Mouse (Mus musculus) liver, embryonic 16.5 days (tissue): ENCODE results near the gene Sycp3. TPM values are rescaled to one million over a fixed set of nuclear protein-coding genes. Genes with fewer than 3 reads are reported as not detected.

Experiments used
- ATAC-seq: fragments of 200-750 bp; cut with Nextera tagmentation; 2 replicates; pipeline ENCODE4 v1.8.0; 2017; ENCODE audit warnings: low read depth, mild to moderate bottlenecking, moderate number of reproducible peaks, moderate library complexity
- H3K27ac ChIP-seq: fragments of 300-500 bp; sonication (generic); 2 replicates; pipeline ENCODE4 v1.5.1; 2014; ENCODE audit warnings: mild to moderate bottlenecking, low read length
- H3K27me3 ChIP-seq: fragments of 300-500 bp; sonication (generic); 2 replicates; pipeline ENCODE4 v1.6.1; 2014; ENCODE audit warnings: low read depth, low read length, mixed read lengths; ENCODE audit not compliant: control insufficient read depth, insufficient read depth
- H3K36me3 ChIP-seq: fragments of 300-500 bp; sonication (generic); 2 replicates; pipeline ENCODE4 v1.6.1; 2014; ENCODE audit warnings: mild to moderate bottlenecking; ENCODE audit not compliant: control insufficient read depth, insufficient read depth
- H3K4me1 ChIP-seq: fragments of 300-500 bp; sonication (generic); 2 replicates; pipeline ENCODE4 v1.6.1; 2014; ENCODE audit warnings: low read depth, low read length, mixed read lengths; ENCODE audit not compliant: control insufficient read depth
- H3K4me2 ChIP-seq: fragments of 300-500 bp; sonication (generic); 2 replicates; pipeline ENCODE4 v1.6.1; 2014; ENCODE audit warnings: low read depth, low read length, mixed read lengths
- H3K4me3 ChIP-seq: fragments of 300-500 bp; sonication (generic); 2 replicates; pipeline ENCODE4 v1.5.1; 2014; ENCODE audit warnings: low read depth, mild to moderate bottlenecking, low read length
- H3K9ac ChIP-seq: fragments of 300-500 bp; sonication (generic); 2 replicates; pipeline ENCODE4 v1.6.1; 2014; ENCODE audit warnings: low read depth, low read length
- H3K9me3 ChIP-seq: fragments of 300-500 bp; sonication (generic); replicated peaks from 2 replicates; pipeline ENCODE4 v1.6.1; 2016; ENCODE audit warnings: low read length; ENCODE audit not compliant: control insufficient read depth
- WGBS: fragments of 180-500 bp; shearing (Covaris S2); extraction: QIAGEN DNeasy Blood & Tissue Kit; methylation state at CpG from one replicate; pipeline ENCODE4 v1.1.7; 2014; ENCODE audit not compliant: insufficient replicate concordance; 5-methylcytosine and 5-hydroxymethylcytosine counted together
- polyA plus RNA-seq: library from polyadenylated mRNA; unstranded; fragments of >200 nt; fragmentation: Nextera tagmentation; extraction: Ambion mirVana; gene quantifications from 2 replicates; pipeline ENCODE4 v1.2.1, GENCODE M21; 2015

Gene Sycp3
- polyA plus RNA-seq, result not detected in 2 replicates

- Histone ChIP-seq H3K4me2 (no peak within 1 kb of the TSS), H3K4me3 (no peak within 1 kb of the TSS), H3K9ac (no peak within 1 kb of the TSS), H3K9me3 (no peaks in the 10 kb centered on the region), H3K36me3 (no peaks in the 10 kb centered on the region), H3K27ac (no peak within 1 kb of the TSS), H3K4me1 (no peaks in the 10 kb centered on the region), H3K27me3 (no peaks in the 10 kb centered on the region)
- 81% methylated on average over 33 of the region's 33 CpGs for whole genome bisulfite sequencing
- no peak; the same call in 1 of the 2 replicates for ATAC-seq
Observed at GRCm38 (mm10) chr10:88459502-88459992, at the start of gene Sycp3. Gene Sycp3, plus strand, starts transcription at chr10:88459569.

- WGBS, result 31% methylated on average over 2 of the region's 2 CpGs
- no peak overlapping the region for H3K4me3 ChIP-seq
- ATAC-seq, result no peak
Observed at GRCm38 (mm10) chr10:88409751-88410150, 49.6 kb upstream of the Sycp3 start.

GRCm38 (mm10) chr10:88412290-88412995 lies 46.9 kb upstream of the Sycp3 start:
- Histone ChIP-seq H3K9ac (no peak overlapping the region), H3K9me3 (no peaks in the 10 kb centered on the region), H3K4me1 (no peaks in the 10 kb centered on the region), H3K4me2 (no peak overlapping the region), H3K36me3 (no peaks in the 10 kb centered on the region), H3K4me3 (no peak overlapping the region), H3K27me3 (no peaks in the 10 kb centered on the region), H3K27ac (no peak overlapping the region)
- no peak for ATAC-seq
- WGBS, result 75% methylated on average over 17 of the region's 17 CpGs

More at GRCm38 (mm10) chr10:88409751-88410150, 49.6 kb upstream of the Sycp3 start:
- H3K4me1 ChIP-seq, result no peaks in the 10 kb centered on the region
- no peak overlapping the region for H3K4me2 ChIP-seq
- H3K27me3 ChIP-seq, result no peaks in the 10 kb centered on the region
- no peak overlapping the region for H3K27ac ChIP-seq
- H3K9ac ChIP-seq, result no peak overlapping the region
- no peaks in the 10 kb centered on the region for H3K9me3 ChIP-seq
- H3K36me3 ChIP-seq, result no peaks in the 10 kb centered on the region

- Histone ChIP-seq H3K36me3 (no peaks in the 10 kb centered on the region), H3K9me3 (no peaks in the 10 kb centered on the region)
- no peak for ATAC-seq
Observed at GRCm38 (mm10) chr10:88417686-88418085, 41.7 kb upstream of the Sycp3 start.

GRCm38 (mm10) chr10:88420141-88420541 lies 39.2 kb upstream of the Sycp3 start:
- Histone ChIP-seq H3K4me3 (no peak overlapping the region), H3K36me3 (no peaks in the 10 kb centered on the region), H3K9me3 (no peaks in the 10 kb centered on the region), H3K9ac (no peak overlapping the region), H3K27me3 (no peaks in the 10 kb centered on the region), H3K4me2 (no peak overlapping the region), H3K27ac (no peak overlapping the region), H3K4me1 (no peaks in the 10 kb centered on the region)
- no peak for ATAC-seq
- 64% methylated on average over 11 of the region's 11 CpGs for WGBS

More at GRCm38 (mm10) chr10:88417686-88418085, 41.7 kb upstream of the Sycp3 start:
- Histone ChIP-seq H3K27ac (no peak overlapping the region), H3K9ac (no peak overlapping the region), H3K4me2 (no peak overlapping the region), H3K4me1 (no peaks in the 10 kb centered on the region), H3K4me3 (no peak overlapping the region), H3K27me3 (no peaks in the 10 kb centered on the region)
- WGBS, result 65% methylated on average over 5 of the region's 5 CpGs

GRCm38 (mm10) chr10:88420655-88421435 lies 38.5 kb upstream of the Sycp3 start:
- no peaks in the 10 kb centered on the region for H3K4me1 ChIP-seq
- H3K4me2 ChIP-seq, result no peak overlapping the region
- no peak overlapping the region for H3K27ac ChIP-seq
- no peaks in the 10 kb centered on the region for H3K36me3 ChIP-seq
- ATAC-seq, result no peak
- WGBS, result 67% methylated on average over 19 of the region's 19 CpGs
- H3K4me3 ChIP-seq, result no peak overlapping the region
- no peaks in the 10 kb centered on the region for H3K9me3 ChIP-seq
- H3K9ac ChIP-seq, result no peak overlapping the region
- H3K27me3 ChIP-seq, result no peaks in the 10 kb centered on the region

GRCm38 (mm10) chr10:88426158-88426816 lies 33.1 kb upstream of the Sycp3 start:
- Histone ChIP-seq H3K27me3 (no peaks in the 10 kb centered on the region), H3K9me3 (no peaks in the 10 kb centered on the region), H3K4me1 (no peaks in the 10 kb centered on the region), H3K27ac (no peak overlapping the region), H3K4me3 (no peak overlapping the region), H3K4me2 (no peak overlapping the region), H3K9ac (no peak overlapping the region), H3K36me3 (no peaks in the 10 kb centered on the region)
- no peak for ATAC-seq
- 77% methylated on average over 2 of the region's 2 CpGs for WGBS

- Histone ChIP-seq H3K27ac (no peak overlapping the region), H3K36me3 (no peaks in the 10 kb centered on the region), H3K4me1 (no peaks in the 10 kb centered on the region), H3K4me3 (no peak overlapping the region), H3K4me2 (no peak overlapping the region), H3K9ac (no peak overlapping the region), H3K27me3 (no peaks in the 10 kb centered on the region), H3K9me3 (no peaks in the 10 kb centered on the region)
- 54% methylated on average over 5 of the region's 5 CpGs for WGBS
- ATAC-seq, result no peak
Observed at GRCm38 (mm10) chr10:88426896-88427295, 32.5 kb upstream of the Sycp3 start.
